Mouse (Mus musculus) spleen, postnatal 14 days (tissue): ENCODE results near the gene Map3k3.
A peak's percentile ranks its signal among the peaks of the same experiment; 100 is the strongest.
"Not testable (repeated sequence)": the region's sequence is repeated elsewhere in the genome, so short reads cannot be mapped to it uniquely, and the experiment has no call there.

ENCODE experiments used
- DNase-seq, 2 experiments: peaks; one replicate each; pipeline ENCODE4 v3.0.0; 2021 to 2022; ENCODE audit warnings: low spot score in 2 of 2

Gene Map3k3

DNA sequence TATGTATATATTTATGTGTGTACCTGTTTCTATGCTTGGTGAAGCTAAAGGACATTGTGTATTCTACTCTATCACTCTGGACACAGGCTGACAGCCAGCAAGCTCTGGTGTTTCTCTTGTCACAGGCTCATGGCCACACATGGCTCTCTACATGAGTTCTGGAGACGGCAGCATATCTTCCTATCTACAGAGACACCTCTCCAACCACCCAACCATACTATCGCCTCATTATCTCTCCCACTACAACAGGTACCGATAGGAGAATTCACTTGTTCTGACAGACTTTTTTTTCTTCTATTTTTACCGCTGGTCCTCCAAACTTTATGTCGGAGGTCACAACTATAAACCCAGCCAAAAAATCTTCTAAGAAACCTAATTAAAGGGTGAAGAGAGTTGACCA is 107.8 kb downstream of the Map3k3 start:
- no peak for DNase-seq

DNA sequence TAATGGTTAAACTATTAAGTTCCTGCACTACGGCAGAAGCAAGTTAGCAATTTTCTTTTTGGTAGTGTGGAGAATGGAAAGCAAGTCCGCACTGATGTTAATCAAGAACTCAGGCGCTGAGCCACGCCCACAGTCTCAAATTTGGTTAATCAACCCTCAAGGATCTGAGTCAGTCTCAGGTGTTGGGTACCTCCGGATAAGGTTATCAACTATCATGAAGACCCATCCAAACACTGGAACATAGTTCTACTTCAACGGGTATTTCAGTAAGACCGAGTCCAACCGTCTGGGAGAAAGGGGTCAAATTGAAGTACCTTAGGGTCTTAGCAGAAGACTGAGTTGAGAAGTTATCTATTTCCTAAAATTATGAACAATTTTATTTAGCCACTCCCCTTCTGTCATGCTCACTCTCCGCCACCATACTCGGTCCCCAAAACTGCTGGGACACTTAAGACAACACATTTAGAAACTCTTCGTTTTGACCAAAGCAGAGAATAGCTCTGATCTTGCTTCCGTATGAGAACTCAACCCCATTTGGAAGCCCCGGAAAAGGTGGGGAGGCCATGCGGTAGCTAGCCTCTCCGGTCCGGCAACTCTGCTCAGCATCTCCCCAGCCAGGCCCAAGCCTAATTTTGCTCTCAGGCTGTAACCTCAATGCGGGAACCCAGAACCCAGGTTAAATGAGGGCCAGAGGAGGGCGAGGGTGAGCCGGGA is 108.4 kb downstream of the Map3k3 start:
- DNase-seq, result no peak

DNA sequence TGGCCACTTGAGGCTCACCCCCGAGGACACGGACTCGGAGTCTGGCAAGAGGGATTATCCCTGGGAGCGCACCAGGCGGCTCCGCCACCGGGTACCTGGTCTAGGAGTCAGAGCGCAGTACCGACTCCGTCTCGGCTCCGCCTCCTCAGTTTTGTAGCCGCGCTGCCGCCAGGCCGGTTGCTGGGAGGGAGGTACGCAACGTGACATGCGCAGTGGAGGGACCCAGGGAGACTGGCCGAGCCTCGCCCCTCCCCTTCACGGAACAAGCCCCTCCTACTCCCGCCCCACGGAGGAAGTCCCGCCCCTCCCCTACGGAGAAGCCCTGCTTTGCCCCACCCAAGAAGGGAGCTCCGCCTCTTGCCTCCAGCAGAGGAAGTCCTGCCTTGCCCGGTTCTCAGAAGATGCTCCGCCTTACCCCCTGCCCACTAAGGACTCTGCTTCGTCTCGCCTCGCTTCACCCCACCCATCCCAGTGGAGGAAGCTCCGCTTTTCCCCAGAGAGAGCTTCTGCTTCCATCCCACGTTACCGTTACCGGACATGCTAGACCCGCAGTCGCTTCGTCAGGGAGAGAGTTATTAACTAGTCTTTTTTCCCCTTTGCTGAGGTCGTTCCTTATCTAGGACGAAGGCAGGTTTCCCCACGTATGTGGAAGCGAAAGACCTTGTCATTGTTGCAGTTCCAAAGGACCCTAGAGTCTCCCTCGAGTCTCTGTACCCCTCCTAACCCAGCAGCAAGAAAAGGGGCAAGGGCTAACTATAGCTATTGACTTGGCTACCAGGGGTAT is 109.2 kb downstream of the Map3k3 start:
- peak; percentile 97 for DNase-seq

DNA sequence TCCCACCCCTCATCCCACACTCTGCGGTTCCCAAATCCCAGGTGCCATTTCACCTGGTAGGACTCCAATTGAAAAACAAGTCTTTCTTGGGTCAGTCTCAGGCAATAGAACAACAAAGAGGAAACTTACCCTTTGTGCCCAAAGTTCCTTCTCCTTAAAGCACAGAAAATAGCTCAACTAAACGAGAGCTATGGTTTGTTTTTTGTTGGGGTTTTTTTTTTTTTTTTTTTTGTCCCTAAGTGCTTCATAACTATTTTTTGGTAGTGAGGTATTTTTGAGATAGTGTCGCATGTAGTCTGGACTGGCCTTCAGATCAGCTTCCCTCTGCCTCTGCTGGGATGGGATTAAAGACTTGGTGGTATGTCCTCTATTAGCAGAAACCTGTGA is 109.7 kb downstream of the Map3k3 start:
- no peak for DNase-seq

DNA sequence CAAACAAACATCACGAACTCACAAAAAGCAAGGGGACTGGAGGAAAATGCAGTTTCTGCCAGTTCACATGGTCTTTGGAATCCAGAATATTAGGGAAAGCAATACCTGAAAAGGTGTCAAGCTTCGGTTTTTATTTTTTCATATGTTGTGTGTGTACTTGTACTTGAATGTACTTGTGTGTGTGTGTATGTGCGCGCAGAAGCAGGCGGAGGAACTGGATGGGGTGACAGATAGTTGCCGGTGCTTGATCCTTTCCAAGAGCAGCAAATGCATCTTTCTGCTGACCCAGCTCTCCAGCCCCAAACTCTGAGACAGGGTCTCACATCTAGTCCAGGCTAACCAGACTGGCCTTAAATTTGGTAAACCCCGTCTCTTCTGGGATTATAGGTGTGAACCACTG is 110.5 kb downstream of the Map3k3 start:
- DNase-seq, result no peak

DNA sequence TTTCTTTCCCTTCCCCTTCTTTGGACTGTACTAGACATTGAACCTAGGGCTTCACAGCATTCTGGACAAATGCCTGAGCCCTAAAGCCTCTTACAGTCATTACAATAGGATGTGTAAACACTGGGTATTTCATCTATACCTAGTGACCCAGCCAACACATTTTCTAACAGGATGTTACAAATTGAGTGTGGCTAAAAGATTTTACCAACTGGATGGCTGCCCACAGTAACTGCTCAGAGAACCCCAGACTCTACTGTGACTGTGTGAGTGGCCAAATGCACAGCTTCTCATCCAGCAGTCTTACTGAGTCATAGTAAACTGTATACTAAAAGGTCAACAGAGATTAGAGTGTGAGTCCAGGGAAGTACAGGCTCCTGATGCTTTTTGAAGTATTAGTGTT is 110.9 kb downstream of the Map3k3 start:
- no peak for DNase-seq

DNA sequence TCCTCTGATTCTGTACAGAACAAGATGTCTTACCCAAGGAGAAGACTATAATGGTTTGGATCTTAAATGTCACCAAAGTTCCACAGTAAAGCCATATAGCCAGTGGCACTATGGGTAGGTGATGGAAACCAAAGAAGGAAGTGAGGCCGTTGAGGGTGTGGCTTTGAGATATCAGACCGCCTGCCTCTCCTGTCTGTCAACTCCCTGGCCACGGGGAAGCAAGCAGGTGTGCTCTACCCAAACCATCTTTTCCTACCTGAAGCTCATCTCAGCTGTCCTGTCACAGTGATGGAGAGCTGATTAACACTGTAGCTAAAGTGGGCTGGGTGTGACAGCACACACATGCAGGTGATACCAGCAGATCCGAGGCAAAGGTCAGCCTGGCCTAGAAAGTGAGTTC is 113.9 kb downstream of the Map3k3 start:
- DNase-seq, result no peak

DNA sequence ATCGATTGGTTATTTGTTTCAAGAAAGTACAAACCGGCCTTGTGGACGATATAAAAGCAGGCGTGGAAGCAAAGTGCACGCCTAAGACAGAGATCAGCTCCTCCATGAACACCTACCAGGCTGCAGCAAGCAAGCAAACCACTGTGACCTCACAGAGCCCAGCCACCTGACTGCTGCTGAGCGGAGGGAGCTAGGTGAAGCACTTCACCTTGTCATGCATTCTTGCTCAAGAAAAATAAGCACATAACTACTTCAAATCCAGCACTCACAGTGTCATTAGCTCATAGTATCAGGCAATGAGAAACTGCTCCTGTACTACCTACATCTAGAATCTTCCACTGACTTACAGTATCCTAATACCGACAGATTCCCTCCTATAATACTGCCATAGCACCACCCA is 115.6 kb downstream of the Map3k3 start:
- not testable (repeated sequence) for DNase-seq

DNA sequence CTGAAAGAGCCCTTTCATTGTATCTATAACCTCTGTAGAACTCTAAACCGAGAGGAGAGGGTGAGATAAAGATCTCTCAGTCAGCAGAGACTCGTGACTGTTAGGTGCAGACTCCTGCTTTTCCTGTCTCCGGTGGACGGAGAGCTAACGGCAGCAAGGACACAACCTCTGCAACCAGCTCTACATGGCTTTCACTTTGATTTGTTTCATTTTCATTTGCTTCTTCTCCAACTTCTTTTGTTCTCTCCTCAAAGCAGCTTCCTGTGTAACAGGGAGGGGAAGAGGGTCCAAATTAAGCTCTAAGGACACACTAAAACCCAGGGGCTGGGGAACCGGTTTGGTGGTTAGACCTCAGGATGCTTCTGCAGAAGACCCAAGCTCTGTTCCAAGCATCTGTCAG is 116.3 kb downstream of the Map3k3 start:
- DNase-seq, result no peak

DNA sequence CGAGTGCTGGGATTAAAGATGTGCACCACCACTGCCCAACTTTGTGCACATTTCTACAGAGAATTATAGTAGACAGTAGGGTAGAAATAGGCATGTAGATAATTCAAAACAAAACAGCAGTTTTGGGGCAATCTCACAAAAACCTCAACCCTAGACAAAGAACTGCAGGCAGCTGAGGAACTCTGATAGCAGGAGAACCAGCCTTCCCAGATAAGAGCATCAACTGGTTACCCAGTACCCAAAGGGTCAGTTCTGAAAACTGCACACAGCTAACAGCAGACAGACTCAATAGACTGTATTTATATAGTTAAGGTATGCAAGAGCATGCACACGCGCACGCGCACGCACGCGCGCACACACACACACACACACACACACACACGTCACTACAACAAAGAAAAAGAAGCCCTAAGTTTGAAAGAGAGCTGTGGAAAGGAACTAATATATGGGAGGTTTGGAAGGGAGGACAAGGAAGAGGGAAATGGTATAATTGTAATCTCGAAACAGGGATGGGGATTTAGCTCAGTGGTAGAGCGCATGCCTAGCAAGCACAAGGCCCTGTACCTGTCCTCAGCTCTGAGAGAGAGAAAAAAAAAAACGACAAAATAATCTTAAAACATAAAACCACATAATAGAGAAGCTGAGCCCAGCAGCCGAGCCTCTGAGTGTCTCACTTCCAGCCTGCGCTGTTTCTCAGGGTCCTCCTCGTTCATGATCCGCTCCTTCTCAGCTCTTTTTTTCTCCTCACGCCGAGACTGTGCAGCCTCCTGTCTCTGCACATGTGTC is 117.1 kb downstream of the Map3k3 start:
- no peak for DNase-seq

DNA sequence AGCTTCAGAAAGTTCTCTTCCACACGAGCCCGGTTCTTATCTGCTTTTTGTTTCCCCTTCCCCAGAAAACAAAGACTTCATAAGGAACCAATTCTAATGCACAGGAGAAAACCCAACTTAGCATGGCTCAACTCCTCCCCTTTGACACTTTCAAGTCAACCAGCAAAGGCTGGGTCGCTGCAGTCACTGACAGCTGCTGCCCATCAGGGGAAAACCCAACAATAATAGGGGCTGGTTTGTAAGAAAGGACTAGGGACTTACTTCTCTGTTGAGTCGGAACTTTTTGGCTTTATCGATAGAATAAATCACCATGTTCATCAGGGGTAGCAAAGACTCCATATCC is 117.7 kb downstream of the Map3k3 start, which contains the start of gene Strada:
TSS of gene Strada (minus strand) at position 46 of the 343 bp plus-strand sequence.
- DNase-seq, result no peak
